16 mouse cellular contexts compared by ENCODE assay signal in the genomic region with DNA sequence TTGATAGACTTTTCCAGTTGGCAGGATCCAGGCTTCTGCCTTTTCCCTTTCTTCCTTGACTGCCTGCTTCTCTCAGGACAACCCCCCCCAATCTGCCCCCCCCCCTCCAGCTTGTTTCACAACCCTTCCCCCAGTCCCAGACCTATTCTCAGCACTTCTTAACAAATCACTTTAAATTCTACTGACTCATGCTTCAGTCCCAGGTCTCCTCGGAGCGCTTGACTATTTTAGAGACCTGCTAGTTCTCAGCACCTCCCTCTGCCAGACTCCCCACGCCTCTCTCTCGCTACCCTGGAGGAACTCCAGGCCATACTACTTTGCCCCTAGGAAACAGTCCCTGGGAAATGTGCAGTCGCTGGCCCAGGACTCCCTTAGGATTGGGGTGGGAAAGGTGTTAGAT.
DNase-seq lines count a peak whose midpoint lies in the region; ATAC-seq and TF ChIP-seq lines count a peak whose summit lies in the region.
"Had no signal": no experiment of that assay in that cellular context is flagged by ENCODE, and none has a peak within 500 bp of the region (broad histone marks: within the 10 kb centered on the region; RNA-seq: fewer than 3 reads in every experiment).

No protein-coding gene starts in this region.

- peaks cover 15% of the 10 kb centered on the region for H3K36me3 ChIP-seq in kidney, adult 2 months (ENCODE audit: control insufficient read depth, insufficient read depth, low read length)
- H3K36me3 ChIP-seq in kidney, embryonic 15.5 days: peaks cover 34% of the 10 kb centered on the region
- H3K36me3 ChIP-seq: embryonic facial prominence, embryonic 12.5 days had no signal

- H3K4me3 ChIP-seq in kidney, adult 2 months (ENCODE audit: insufficient read depth, low read depth, low read length): no peak overlapping the region
- no peak overlapping the region for H3K4me3 ChIP-seq in kidney, embryonic 15.5 days (replicated peaks)
- H3K4me3 ChIP-seq: embryonic facial prominence, embryonic 12.5 days; forebrain, embryonic 13.5 days; neural tube, embryonic 13.5 days; stomach, embryonic 15.5 days had no signal

- peak; percentile 56 for ATAC-seq in kidney, embryonic 15.5 days (replicated peaks; ENCODE audit: low FRiP score)
- ATAC-seq: forebrain, embryonic 13.5 days had no signal

- H3K27me3 ChIP-seq in kidney, adult 2 months (replicated peaks; ENCODE audit: control insufficient read depth, insufficient read depth, low read length): no peaks in the 10 kb centered on the region
- H3K27me3 ChIP-seq in kidney, embryonic 15.5 days: no peaks in the 10 kb centered on the region
- H3K27me3 ChIP-seq: embryonic facial prominence, embryonic 12.5 days; forebrain, embryonic 13.5 days; neural tube, embryonic 13.5 days; stomach, embryonic 15.5 days had no signal

- H3K9ac ChIP-seq in kidney, embryonic 15.5 days: no peak overlapping the region
- H3K9ac ChIP-seq: embryonic facial prominence, embryonic 12.5 days; forebrain, embryonic 13.5 days; neural tube, embryonic 13.5 days; stomach, embryonic 15.5 days had no signal

- WGBS in kidney, adult 2 months: 43% methylated on average over 5 of the region's 5 CpGs
- WGBS in kidney, embryonic 15.5 days: 36% methylated on average over 5 of the region's 5 CpGs

- H3K4me2 ChIP-seq in kidney, embryonic 15.5 days: no peak overlapping the region
- H3K4me2 ChIP-seq: embryonic facial prominence, embryonic 12.5 days; forebrain, embryonic 13.5 days; midbrain, embryonic 11.5 days; neural tube, embryonic 13.5 days; stomach, embryonic 15.5 days had no signal

- H3K27ac ChIP-seq in kidney, adult 2 months (ENCODE audit: insufficient read depth, low read depth, low read length): peak overlapping the region; percentile 66; the same call in 1 of the 2 replicates
- H3K27ac ChIP-seq in kidney, embryonic 15.5 days: no peak overlapping the region
- H3K27ac ChIP-seq: embryonic facial prominence, embryonic 12.5 days; forebrain, embryonic 13.5 days; neural tube, embryonic 13.5 days; stomach, embryonic 15.5 days had no signal

- peak; percentile 33 to 37 for DNase-seq in adrenal gland, postnatal 36 days
- DNase-seq in adrenal gland, postnatal 10 days: no peak
- peak; percentile 57 for DNase-seq in kidney, adult 2 months
- no peak for DNase-seq in kidney, adult 18-20 months
- DNase-seq in NIH3T3 (ENCODE audit: low read depth): peak; percentile 80
- no peak for DNase-seq in c-Kit-positive CD71-positive TER-119-positive erythroid progenitor cells, embryonic 14.5 days (ENCODE audit: low spot score)
- DNase-seq in ovary, adult 18-20 months (ENCODE audit: low spot score): no peak
- DNase-seq: cerebellum, adult 11-12 months; right cerebral cortex, postnatal 14 days had no signal

- TF ChIP-seq POLR2A in kidney, adult 2 months (IDR thresholded peaks at IDR 0.05; ENCODE audit: low read depth, low read length): no peak

- peaks cover 6% of the 10 kb centered on the region for H3K9me3 ChIP-seq in kidney, embryonic 15.5 days (replicated peaks)
- H3K9me3 ChIP-seq: embryonic facial prominence, embryonic 12.5 days; forebrain, embryonic 13.5 days; G1E; stomach, embryonic 15.5 days had no signal

- no peak for TF ChIP-seq CTCF in kidney, adult 2 months (conservative IDR thresholded peaks at IDR 0.05; ENCODE audit: insufficient read depth, insufficient read length, low read depth, low read length)

- H3K4me1 ChIP-seq in kidney, adult 2 months (ENCODE audit: control insufficient read depth, insufficient read depth, low read length): peaks cover 8% of the 10 kb centered on the region
- H3K4me1 ChIP-seq in kidney, embryonic 15.5 days: peaks cover 20% of the 10 kb centered on the region
- H3K4me1 ChIP-seq: forebrain, embryonic 13.5 days had no signal

Comparison
In these comparisons a context has a peak if more than half of its experiments do, and no peak if none do; other contexts are left out.
1. DNase-seq: peak in adrenal gland, postnatal 36 days (2 of 2), kidney, adult 2 months (single experiment) and NIH3T3 (single experiment); none in adrenal gland, postnatal 10 days (single experiment), kidney, adult 18-20 months (single experiment), c-Kit-positive CD71-positive TER-119-positive erythroid progenitor cells, embryonic 14.5 days (single experiment) and ovary, adult 18-20 months (single experiment).